Mouse (Mus musculus) natural killer cell, adult 2 months (primary cell): ENCODE measurements around the gene Ncapg.

ENCODE experiments used
- DNase-seq, 2 experiments: peaks; one replicate each; pipeline ENCODE4 v3.0.0; 2022; ENCODE audit warnings: low spot score in 2 of 2

Ncapg gene

GRCm38 (mm10) chr5:45691678-45692077 lies 22.0 kb downstream of the Ncapg start:
- no peak for DNase-seq

- no peak for DNase-seq
Observed at GRCm38 (mm10) chr5:45706811-45707210, 37.1 kb downstream of the Ncapg start.

- no peak for DNase-seq
Observed at GRCm38 (mm10) chr5:45709653-45710052, 39.9 kb downstream of the Ncapg start.

GRCm38 (mm10) chr5:45718848-45719488 lies 49.2 kb downstream of the Ncapg start:
- no peak for DNase-seq

GRCm38 (mm10) chr5:45733751-45734150 lies 64.0 kb downstream of the Ncapg start:
- no peak for DNase-seq

- no peak for DNase-seq
Observed at GRCm38 (mm10) chr5:45737911-45738310, 68.2 kb downstream of the Ncapg start.
